ENCODE assay signal across 12 mouse cellular contexts in genomic region chr4:71230497-71230872, GRCm38 (mm10).
DNase-seq lines count a peak whose midpoint lies in the region; ATAC-seq lines count a peak whose summit lies in the region.
"Had no signal": no experiment of that assay in that cellular context is flagged by ENCODE, and none has a peak within 500 bp of the region (broad histone marks: within the 10 kb centered on the region; RNA-seq: fewer than 3 reads in every experiment).

No protein-coding gene starts in this region.

- no peaks in the 10 kb centered on the region for H3K36me3 ChIP-seq in hindbrain, embryonic 14.5 days (replicated peaks; ENCODE audit: control insufficient read depth, insufficient read depth)
- H3K36me3 ChIP-seq in neural tube, embryonic 13.5 days = no peaks in the 10 kb centered on the region
- H3K36me3 ChIP-seq in intestine, embryonic 15.5 days = no peaks in the 10 kb centered on the region
- H3K36me3 ChIP-seq in limb, embryonic 10.5 days = no peaks in the 10 kb centered on the region
- H3K36me3 ChIP-seq: heart, embryonic 15.5 days; kidney, embryonic 15.5 days; stomach, embryonic 15.5 days had no signal

- H3K9me3 ChIP-seq in hindbrain, embryonic 14.5 days (ENCODE audit: control insufficient read depth, low read length) = no peaks in the 10 kb centered on the region
- H3K9me3 ChIP-seq in neural tube, embryonic 13.5 days = no peaks in the 10 kb centered on the region
- no peaks in the 10 kb centered on the region for H3K9me3 ChIP-seq in intestine, embryonic 15.5 days
- no peaks in the 10 kb centered on the region for H3K9me3 ChIP-seq in limb, embryonic 10.5 days (replicated peaks)
- H3K9me3 ChIP-seq: heart, embryonic 15.5 days; kidney, embryonic 15.5 days; stomach, embryonic 15.5 days had no signal

- peak; percentile 44; the same call in 1 of the 2 replicates for ATAC-seq in frontal cortex, adult (ENCODE audit: low TSS enrichment)
- peak; percentile 85 for ATAC-seq in hindbrain, embryonic 14.5 days (ENCODE audit: low FRiP score)
- peak; percentile 88 for ATAC-seq in neural tube, embryonic 13.5 days (ENCODE audit: low read depth)
- ATAC-seq in intestine, embryonic 15.5 days = no peak

- no peak overlapping the region for H3K9ac ChIP-seq in hindbrain, embryonic 14.5 days
- no peak overlapping the region for H3K9ac ChIP-seq in neural tube, embryonic 13.5 days
- no peak overlapping the region for H3K9ac ChIP-seq in intestine, embryonic 15.5 days
- H3K9ac ChIP-seq: heart, embryonic 15.5 days; kidney, embryonic 15.5 days; stomach, embryonic 15.5 days had no signal

- H3K4me1 ChIP-seq in hindbrain, embryonic 14.5 days (replicated peaks; ENCODE audit: control insufficient read depth, insufficient read depth, low read length) = peaks cover 14% of the 10 kb centered on the region; the same call in 1 of the 2 replicates
- peaks cover 13% of the 10 kb centered on the region for H3K4me1 ChIP-seq in neural tube, embryonic 13.5 days (replicated peaks)
- H3K4me1 ChIP-seq in intestine, embryonic 15.5 days (replicated peaks) = no peaks in the 10 kb centered on the region
- no peaks in the 10 kb centered on the region for H3K4me1 ChIP-seq in limb, embryonic 10.5 days
- H3K4me1 ChIP-seq: heart, embryonic 15.5 days; kidney, embryonic 15.5 days; stomach, embryonic 15.5 days had no signal

- DNase-seq in frontal cortex, postnatal 14 days (ENCODE audit: low spot score in 2 of 2) = no peak
- peak; percentile 8 for DNase-seq in embryo, embryonic 9.5 days (ENCODE audit: extremely low spot score)
- DNase-seq in hindbrain, embryonic 14.5 days (ENCODE audit: low spot score) = peak; percentile 42
- no peak for DNase-seq in heart, postnatal 25 days (ENCODE audit: low spot score)
- no peak for DNase-seq in limb, embryonic 10.5 days (ENCODE audit: low spot score)
- DNase-seq: lung, postnatal 14 days had no signal

- H3K27me3 ChIP-seq in hindbrain, embryonic 14.5 days (ENCODE audit: control insufficient read depth, insufficient read depth, low read length) = no peaks in the 10 kb centered on the region
- H3K27me3 ChIP-seq in neural tube, embryonic 13.5 days = no peaks in the 10 kb centered on the region
- H3K27me3 ChIP-seq in intestine, embryonic 15.5 days (replicated peaks) = no peaks in the 10 kb centered on the region
- no peaks in the 10 kb centered on the region for H3K27me3 ChIP-seq in limb, embryonic 10.5 days (ENCODE audit: low read depth, poor library complexity, severe bottlenecking)
- H3K27me3 ChIP-seq: heart, embryonic 15.5 days; kidney, embryonic 15.5 days; stomach, embryonic 15.5 days had no signal

- no peak overlapping the region for H3K4me2 ChIP-seq in hindbrain, embryonic 14.5 days (replicated peaks)
- no peak overlapping the region for H3K4me2 ChIP-seq in neural tube, embryonic 13.5 days
- no peak overlapping the region for H3K4me2 ChIP-seq in intestine, embryonic 15.5 days (replicated peaks)
- H3K4me2 ChIP-seq: heart, embryonic 15.5 days; kidney, embryonic 15.5 days; stomach, embryonic 15.5 days had no signal

- WGBS in hindbrain, embryonic 14.5 days = 8% methylated on average over 4 of the region's 4 CpGs
- WGBS in neural tube, embryonic 13.5 days = 17% methylated on average over 4 of the region's 4 CpGs
- 74% methylated on average over 4 of the region's 4 CpGs for WGBS in intestine, embryonic 15.5 days
- WGBS in limb, embryonic 10.5 days = 76% methylated on average over 4 of the region's 4 CpGs

- intact Hi-C loops in heart, postnatal 25 days (cut with DNase I) = no loop called here

- peak overlapping the region; percentile 27 for H3K27ac ChIP-seq in hindbrain, embryonic 14.5 days
- no peak overlapping the region for H3K27ac ChIP-seq in neural tube, embryonic 13.5 days (replicated peaks)
- no peak overlapping the region for H3K27ac ChIP-seq in intestine, embryonic 15.5 days
- no peak overlapping the region for H3K27ac ChIP-seq in limb, embryonic 10.5 days
- H3K27ac ChIP-seq: heart, embryonic 15.5 days; kidney, embryonic 15.5 days; stomach, embryonic 15.5 days had no signal

- H3K4me3 ChIP-seq in hindbrain, embryonic 14.5 days (replicated peaks; ENCODE audit: low read length) = no peak overlapping the region
- H3K4me3 ChIP-seq in neural tube, embryonic 13.5 days = no peak overlapping the region
- no peak overlapping the region for H3K4me3 ChIP-seq in intestine, embryonic 15.5 days (replicated peaks)
- H3K4me3 ChIP-seq in limb, embryonic 10.5 days = no peak overlapping the region
- H3K4me3 ChIP-seq: heart, embryonic 15.5 days; kidney, embryonic 15.5 days; stomach, embryonic 15.5 days had no signal

Comparison
In these comparisons a context has a peak if more than half of its experiments do, and no peak if none do; other contexts are left out.
1. DNase-seq: peak in embryo, embryonic 9.5 days (single experiment) and hindbrain, embryonic 14.5 days (single experiment); none in frontal cortex, postnatal 14 days (0 of 2), heart, postnatal 25 days (single experiment) and limb, embryonic 10.5 days (single experiment).